Mouse (Mus musculus): Measurements from ENCODE around the gene Lpp.

DNA sequence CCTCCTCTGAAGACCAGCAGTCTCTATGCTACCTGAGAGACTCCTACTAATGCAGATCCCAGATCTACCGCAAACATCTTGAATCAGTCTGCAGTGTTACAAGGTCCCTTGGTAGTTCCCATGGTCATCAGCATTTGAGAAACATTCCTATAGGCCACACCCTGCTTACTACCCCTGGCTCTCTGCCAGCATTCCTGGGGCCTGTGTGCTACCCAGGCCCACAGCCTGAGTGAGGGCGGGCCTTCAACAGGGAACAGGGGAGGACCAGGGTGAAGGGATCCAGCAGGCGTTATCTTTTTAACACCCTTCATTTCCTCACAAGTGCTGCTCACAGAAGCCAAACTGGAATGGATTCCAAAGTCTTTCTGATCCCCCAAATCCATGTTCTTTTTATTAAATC, 173.0 kb downstream of the Lpp start:
- no peak for TF ChIP-seq CTCF (IDR thresholded peaks at IDR 0.05; ENCODE audit: borderline replicate concordance, insufficient read depth, low read length)
- TF ChIP-seq POLR2A (IDR thresholded peaks at IDR 0.05; ENCODE audit: low read depth, low read length), result no peak
